Mouse (Mus musculus): ENCODE measurements around the gene Fbxl5.
A peak's percentile ranks its signal among the peaks of the same experiment; 100 is the strongest.

The Fbxl5 gene

DNA sequence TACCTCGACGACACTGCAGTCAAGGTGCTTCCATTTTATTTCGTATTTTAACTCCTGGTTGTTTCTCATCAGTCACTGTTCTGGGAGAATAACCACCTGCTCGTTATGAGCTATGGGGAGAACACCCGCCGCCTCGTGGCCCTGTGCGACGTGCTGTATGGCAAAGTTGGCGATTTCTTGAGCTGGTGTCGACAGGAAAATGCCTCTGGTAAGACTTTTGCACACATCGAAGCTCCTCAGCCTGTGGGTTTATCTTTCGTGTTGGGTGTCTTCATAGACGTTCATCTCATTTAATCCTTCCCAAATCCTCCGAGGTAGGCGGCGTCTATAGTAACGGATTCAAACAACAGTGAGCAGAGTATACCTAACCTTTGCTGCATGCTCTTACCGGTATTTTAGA is at the start of gene Fbxl5:
Fbxl5 (minus strand) TSS at position 101 of the 400 bp plus-strand sequence.
- no peak for DNase-seq (ENCODE audit: low spot score)

DNA sequence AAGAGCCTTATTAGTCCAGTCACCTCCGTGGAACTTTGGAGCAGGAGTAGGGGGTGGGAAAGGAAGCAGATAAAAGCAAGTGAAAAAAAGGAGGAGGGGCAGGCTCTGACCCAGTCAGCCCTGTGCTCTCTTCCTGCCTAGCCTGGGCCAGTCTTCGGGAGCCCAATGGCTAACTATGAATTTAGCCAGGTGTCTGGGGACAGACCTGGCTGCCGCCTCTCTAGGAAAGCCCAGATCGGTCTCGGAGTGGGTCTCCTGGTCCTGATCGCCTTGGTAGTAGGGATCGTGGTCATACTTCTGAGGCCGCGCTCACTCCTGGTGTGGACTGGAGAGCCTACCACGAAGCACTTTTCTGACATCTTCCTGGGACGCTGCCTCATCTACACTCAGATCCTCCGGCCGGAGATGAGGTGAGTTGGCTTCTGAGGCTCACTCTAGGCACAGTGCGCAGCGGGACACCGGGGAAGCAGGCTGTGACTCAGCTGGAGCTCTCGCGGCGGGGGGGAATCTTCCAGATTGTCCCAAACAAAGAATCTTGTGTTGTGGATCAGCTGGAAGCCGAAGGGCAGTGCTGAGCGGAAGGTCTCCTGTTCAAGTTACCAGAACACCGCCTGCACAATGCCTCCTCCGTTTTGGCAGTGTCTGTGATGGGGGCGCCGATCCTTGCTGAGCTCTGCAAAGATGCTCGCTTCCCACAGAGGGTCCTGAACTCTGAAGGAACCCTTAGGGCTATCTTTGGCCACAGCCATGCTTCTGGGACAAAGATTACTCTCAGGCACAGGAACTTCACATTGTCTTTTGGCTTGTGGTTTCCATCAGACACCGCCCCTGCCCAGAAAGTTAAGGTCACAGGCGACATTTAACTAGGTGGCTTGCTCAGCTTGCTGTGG is 47.5 kb upstream of the Fbxl5 start:
- DNase-seq (ENCODE audit: low spot score): peak; percentile 6

DNA sequence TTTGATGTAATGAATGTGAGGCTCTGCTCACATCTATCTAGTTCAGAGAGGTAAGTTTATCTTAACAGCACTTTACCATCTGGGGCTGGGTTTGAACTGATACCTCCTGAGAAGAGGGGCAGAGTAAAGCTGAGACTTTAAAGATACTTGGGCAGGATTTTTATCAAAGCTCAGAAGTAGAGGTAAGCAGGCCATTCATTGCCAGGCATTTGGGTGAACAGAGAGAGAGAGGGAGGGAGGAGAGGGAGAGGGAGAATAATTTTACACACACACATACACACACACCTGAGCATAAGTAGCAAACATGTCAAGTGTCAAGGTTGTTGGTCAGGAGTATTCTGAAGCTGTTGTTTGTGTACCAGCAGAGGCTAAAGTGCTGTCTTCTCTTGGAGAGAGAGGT is 46.8 kb upstream of the Fbxl5 start, which contains the start of gene Cd38:
Cd38 (plus strand) TSS at position 301 of the 400 bp plus-strand sequence.
- no peak for DNase-seq (ENCODE audit: low spot score)

DNA sequence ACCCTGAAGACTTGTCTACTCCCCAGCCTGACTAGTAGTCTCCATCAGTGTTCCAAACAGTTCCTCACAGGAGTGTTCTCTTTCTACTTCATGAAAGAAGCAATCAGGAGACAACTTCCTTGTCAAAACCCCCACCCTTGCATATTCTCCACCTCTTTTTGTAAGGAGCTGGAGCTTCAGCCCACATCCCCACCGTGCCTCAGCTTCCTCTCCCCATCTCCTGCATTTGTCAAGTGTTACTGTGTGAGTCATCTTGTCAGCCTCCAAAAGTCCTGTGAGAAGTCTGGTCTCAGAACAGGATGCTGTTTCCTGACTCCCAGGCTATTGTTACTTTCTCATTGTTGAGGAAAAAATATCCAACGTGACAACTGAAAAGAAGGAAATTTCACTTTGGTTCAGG is 43.9 kb upstream of the Fbxl5 start:
- DNase-seq (ENCODE audit: low spot score): no peak

DNA sequence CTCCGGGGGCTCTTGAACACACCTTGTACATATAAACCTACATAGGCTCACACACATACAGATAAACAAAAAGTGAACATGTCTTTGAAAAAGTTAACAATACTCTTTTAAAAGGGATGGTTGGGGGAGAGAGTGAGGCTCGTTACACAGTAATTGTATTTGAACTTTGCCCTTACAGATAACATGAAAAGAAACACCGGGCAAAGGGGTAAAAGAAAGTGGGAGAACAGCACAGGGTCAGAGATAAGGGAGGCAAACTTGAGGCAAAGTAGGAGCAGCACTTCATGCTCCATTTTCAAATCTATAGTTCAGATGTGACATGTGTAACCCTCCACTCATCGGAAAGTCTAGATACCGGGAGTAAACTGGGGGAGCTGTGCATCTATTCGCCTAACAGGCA is 42.2 kb upstream of the Fbxl5 start:
- DNase-seq (ENCODE audit: low spot score): no peak

DNA sequence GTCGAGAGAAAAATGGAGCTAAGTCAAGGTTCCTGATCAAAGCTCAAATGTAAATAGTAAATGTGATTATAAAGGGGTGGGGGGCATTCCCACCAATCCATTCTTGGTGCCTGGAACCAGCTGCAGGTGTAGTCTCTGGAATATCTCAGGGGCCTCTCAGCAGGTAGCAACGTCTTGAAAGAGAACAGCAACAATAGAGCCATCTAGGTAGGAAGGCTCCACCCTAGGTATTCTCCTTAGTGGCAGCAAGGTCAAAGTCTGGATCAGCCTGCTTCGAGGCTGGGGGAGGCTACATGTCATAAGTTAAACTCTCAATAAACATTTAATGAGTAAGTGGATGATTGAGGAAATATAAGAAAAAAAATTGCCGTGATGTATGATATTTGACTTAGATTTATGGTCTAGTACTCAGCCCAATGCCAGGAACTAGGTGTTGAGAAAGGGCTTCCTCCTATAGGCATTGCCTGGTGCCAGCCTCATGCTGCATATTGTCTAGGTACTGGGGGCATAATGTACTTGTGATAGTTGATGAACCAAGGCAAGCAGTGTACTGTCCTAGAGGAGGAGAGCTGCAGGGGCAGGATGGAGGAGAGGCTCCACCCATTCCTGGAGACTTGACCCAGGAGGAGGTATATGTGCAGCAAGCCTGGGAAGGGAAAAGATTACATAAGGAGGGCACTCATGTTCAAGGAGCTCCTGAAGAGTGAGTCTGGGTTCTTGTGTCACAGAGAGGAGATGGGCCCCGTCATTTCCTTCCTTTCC is 39.4 kb upstream of the Fbxl5 start:
- DNase-seq (ENCODE audit: low spot score): no peak

DNA sequence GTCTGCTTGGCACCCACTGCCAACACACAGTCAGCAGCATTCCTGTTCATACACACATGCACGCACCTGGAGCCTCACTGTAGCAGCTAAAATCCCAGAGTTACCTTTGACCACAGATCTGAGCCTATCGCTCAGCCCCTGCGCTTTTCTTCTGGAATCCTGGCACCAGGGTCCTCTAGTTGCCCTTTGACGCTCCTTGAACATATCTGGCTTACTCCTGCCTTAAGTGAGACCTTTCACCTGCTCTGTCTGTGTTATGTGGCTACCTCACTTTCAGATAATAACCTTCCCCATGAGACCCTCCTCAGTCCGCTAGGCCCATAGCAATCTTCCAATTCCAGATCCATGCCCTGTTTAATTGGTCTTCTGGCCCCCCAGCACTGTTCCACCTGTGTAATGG is 38.7 kb upstream of the Fbxl5 start:
- no peak for DNase-seq (ENCODE audit: low spot score)

DNA sequence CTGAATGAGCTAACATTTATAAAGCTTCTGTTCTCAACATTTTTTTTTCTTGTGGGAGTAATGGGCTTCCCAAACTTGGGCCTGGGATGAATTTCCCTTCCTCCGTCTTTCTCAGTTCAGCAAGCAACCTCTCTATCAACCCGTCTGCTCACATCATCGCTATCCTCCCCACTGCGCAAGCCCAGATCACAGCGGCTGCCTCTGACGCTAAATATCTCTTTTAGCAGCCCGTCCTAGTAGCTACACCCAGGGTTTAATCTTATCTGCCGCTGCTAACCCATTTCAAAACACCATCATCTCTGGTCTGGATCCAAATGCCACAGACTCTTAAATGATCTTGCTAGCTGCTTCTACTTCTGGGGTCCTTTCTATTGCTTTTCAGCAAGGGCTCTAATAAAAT is 38.2 kb upstream of the Fbxl5 start:
- DNase-seq (ENCODE audit: low spot score): no peak

DNA sequence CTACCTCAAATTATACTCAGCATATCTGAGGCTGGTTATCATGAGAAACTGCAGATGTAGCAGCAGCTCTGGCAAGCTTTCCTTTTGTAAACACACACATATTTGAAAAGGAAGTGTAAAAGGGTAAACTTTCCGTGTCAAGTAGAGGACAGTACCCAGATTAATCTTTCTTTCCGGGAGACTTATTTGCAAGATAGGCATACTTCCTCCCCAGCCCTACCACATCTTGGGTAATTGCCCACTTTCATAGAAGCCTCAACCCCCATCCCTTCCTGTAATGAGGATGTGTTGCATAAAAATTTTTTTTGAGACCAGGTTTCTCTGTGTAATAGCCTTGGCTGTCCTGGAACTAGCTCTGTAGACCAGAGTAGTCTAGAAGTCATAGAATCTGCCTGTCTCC is 34.3 kb upstream of the Fbxl5 start:
- no peak for DNase-seq (ENCODE audit: low spot score)

DNA sequence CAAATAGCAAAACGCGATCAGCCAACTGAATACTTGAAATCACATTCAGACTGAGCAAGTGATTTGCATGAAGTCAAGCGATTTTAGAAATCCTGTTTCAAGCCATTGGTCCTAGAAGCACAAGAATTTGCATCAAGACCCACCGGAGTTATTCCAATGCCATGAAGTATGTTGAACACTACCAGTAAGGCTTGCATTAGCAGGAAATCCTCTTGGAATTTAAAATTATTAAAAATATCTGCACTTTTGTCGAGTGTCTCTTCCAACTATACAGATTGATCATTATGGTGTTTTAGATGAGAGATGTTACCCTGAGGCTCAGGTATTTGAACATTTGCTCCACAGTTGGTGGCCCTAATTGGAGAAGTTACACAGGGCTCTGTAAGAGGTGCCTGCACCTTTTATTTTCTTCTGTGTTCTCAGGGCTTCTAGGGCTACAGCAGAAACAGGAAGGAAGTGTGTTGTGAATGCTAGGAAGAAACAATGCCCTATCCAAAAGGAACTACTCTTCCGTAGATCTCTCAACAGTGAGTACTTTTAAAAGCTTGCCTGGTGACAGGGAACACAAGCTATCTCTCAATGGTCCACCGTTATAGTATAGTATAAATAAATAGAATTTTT is 32.5 kb upstream of the Fbxl5 start:
- DNase-seq (ENCODE audit: low spot score): no peak

DNA sequence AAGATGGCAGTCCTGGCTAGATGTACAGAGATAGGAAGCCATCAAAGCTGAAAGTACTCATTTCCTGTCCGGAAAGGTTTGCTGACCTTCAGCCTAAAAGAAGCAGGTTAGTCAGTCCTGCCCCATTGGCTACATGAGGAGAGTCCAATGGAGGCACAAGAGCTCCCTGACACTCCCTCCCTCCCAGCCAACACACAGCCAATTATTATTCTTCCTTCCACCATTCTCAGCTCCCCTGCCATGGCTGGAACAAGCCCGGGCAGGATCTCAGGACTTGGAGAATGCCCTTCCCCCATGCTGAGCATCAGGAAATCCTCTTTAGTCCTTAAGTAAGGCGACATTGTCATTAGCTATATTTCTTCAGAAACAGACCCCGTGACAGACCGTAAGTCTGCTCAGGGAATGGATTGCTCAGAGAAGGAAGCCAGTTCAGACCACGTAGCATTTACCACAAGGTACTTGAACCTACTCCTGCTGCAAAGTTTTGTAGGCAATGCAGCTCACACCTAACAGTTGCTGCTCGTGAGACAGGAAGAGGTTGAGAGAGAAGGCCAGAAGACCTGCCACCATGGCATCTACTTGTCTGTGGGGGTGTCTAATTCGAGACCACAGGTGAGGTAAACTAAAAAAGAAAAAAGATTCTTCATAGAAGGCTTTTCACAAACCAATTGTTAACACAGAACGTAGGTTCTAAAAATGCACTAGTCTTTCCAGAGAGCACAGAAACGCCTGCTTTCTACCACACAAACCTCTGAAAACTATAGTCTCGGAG is 31.8 kb upstream of the Fbxl5 start:
- DNase-seq (ENCODE audit: low spot score): no peak

DNA sequence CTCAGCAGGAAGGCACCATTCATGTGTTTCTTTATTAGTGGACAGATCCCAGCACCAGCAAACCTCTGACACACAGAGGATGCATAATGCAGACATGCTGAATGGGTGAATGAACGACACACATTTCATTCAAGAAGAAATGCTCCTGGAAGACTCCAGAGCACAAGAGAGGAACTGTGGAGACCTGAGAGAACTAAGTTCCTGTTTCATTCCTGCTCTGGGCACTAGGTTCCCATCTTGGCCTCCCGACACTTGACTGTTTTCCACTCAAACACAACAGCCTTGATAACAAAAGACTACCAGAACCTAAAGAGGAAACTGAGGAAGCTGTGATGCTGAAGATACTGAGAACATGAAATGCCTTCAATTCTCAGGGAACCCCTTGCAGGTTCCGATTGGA is 26.8 kb upstream of the Fbxl5 start:
- no peak for DNase-seq (ENCODE audit: low spot score)

DNA sequence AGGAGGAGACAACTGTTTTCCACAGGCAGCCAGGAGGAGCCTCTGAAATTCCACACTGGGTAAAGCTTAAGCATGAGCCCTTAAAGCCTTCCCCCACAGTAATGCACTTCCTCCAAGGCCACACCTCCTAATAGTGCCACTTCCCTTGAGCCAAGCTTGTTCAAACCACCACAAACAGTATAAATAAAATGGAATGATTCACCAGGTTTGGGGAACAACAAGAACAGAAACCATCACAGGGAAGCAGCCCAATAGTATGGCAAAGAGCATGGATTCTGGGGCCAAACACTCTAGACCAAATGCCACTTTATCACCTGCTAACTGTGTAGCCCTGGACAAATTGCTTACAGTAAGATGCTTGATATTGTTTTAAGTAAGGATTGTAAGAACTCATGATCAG is 26.1 kb upstream of the Fbxl5 start:
- no peak for DNase-seq (ENCODE audit: low spot score)

DNA sequence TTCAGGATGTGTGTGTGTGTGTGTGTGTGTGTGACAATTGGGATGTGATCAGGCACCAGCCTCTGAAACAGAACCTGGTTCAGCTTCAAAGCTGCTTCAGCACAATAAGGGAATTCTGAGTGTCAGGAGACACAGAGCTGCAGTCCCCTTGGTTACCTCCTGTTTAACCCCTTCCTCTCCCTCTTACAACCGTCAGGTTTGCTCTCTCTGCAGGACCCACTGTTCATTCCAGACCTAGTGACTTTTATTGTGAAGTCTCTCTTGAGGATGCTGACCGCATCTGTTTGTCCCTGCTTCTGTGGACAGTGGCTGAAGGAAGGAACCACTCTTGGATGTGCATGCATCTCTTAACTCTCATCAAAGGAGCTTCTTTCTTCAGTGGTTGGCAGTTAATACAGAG is 24.8 kb upstream of the Fbxl5 start:
- no peak for DNase-seq (ENCODE audit: low spot score)

DNA sequence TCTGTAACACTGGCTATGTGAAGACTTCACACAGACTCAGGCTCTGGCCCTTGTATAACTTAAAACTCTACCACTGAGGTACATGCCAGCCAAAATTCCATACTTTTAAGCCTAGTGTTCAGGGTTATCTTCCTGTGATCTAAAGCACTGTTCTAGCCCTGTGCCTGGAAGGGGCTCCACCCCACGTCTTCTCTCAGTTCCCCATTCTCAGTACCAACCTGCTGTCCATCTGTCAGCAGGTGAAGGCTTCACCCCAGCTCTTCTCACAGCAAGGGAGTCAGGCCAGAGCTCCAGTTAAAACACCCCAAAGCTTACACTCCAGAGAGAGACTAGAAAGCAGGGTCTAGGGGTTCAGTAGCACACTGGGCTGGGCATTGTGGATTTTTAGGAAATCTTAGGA is 24.2 kb upstream of the Fbxl5 start:
- DNase-seq (ENCODE audit: low spot score): no peak

DNA sequence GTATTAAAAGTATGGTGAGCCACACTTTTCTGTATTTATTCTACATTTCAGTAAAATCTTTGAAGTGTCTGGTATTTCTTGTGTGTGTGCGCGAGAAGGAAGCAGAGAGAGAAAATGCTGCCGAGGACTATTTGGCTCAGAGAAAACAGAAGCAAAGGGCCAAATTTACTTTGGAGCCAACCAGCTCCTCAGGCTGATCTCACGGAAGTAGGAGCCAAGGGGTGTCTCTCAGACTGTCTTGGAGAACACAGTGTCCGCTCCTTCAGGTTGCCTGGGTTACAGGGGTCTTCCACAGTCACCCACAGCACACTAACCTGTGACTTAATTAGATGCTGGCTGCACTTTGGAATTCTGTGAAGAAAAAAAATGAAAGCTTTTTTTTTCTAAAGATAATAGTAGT is 23.6 kb upstream of the Fbxl5 start:
- no peak for DNase-seq (ENCODE audit: low spot score)

DNA sequence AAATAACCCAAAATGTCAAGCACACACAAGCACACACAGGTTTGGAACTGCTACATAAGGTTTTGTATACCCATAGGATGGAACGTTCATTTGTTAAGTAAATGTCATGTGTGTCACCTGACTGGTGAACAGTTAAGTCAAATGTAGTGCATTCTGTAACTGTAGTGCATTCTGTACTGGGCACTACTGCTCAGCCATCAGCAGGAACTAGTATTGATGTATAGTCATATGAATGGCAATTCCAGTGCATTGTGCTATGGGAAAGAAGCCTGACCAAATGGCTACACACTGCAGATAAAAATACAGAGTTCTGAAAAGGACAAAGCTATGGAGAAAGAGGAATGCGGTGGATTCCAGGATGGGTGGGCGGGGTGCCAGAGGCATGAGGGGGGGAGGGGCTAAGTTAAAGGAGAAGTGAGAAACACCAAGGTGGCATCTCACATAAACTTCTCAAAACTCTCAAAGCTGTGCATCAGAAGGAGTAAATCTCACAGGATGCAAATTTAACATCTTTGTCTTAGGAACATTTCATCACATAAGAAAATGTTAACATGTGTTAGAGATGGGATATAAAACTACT is 21.2 kb upstream of the Fbxl5 start:
- DNase-seq (ENCODE audit: low spot score): no peak

DNA sequence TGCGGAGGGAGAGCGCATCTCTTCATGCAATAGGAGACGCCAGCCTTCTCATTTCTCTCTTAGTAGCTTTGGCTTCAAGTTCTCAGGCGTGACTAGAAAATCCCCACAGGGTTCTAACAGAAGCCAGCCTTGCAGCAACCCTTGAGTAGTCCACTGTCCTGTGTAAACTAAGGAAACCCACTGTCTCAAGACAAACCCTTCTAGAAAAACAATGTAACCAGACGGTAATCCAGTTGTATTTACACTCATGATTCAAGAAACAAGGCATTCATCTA is 20.5 kb upstream of the Fbxl5 start:
- DNase-seq (ENCODE audit: low spot score): no peak

DNA sequence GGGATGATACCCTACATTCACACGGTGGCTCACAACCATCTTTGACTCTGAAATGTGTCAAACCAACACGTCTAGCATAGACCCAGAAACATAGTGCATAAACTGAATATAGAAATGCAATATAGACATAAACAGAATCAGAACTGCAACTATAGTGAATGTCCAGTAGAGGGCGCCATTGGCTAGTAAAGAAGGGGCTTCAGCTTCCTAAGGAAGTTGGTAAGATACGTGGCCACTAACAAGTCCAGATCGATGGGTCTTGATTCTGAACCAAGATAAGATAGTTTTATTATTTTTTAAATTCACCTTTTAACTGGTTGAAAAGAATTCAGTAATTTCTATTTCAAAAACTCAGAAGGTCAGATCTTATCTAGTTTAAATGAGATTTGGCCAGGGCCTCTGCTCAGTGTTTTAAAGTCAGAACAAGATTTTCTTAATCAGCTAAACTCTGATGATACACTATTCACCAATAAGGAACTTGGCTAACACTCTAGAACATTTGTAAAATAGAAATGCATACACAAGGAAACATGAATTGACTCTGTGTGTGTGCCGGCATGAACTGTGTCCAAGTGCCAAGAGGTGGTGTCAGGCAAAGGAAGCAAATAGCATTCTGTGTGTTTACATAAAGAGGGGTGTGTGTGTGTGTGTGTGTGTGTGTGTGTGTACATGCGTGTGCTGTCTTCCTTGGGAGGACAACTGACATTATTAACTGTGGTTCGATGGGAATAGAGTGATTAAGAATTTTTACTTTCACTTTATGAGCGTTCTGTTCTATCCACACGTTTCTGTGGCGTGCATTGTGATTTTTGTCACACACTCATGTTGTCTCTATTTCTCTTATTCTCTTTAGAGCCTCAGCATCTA is 19.9 kb upstream of the Fbxl5 start:
- DNase-seq (ENCODE audit: low spot score): no peak

DNA sequence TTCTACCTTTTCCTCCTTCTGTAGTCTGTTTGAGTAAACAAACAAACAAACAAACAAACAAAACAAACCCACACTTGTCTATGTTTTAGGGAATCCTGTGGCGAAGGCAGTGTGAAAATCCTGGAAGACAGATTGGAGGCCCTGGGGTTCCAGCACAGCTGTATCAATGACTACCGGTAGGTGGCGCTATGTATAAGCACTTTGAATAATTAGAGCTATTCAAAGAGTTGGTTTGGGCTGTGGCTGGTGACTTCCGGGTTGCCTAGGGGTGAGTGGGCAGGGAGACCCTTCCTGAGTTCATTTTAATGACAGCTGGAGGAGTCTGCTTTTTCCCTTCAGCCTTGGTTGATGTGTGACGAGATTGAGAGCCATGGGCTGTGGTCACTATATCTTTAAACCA is 15.9 kb upstream of the Fbxl5 start:
- DNase-seq (ENCODE audit: low spot score): no peak

DNA sequence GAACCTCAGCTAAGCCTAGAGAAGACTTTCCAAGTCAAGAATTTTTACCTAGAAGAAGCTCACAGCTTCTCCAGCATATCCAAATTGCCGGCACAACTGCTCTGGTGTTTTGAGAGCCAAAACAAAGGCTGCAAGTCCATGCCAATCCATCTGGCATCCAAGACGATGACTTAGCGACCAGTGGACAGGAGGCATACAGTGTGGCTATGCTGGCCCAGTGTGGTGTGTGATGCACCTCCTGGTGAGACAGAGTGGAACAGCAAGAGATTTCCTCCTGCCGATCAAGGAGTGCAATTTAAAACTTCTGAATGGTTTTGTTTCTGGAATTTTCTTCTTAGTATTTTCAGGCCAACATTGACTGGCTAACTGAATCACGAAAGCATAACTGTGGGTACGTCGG is 15.2 kb upstream of the Fbxl5 start:
- DNase-seq (ENCODE audit: low spot score): no peak

Data from ovary, postnatal 10 days (tissue).